ENCODE assay signal across 14 mouse cellular contexts in genomic region chr2:92273802-92274183, GRCm38 (mm10).
DNase-seq lines count a peak whose midpoint lies in the region; ATAC-seq and TF ChIP-seq lines count a peak whose summit lies in the region.
"Had no signal": no experiment of that assay in that cellular context is flagged by ENCODE, and none has a peak within 500 bp of the region (broad histone marks: within the 10 kb centered on the region; RNA-seq: fewer than 3 reads in every experiment).

No protein-coding gene starts in this region.

- H3K27me3 ChIP-seq in heart, postnatal 0 days (ENCODE audit: control insufficient read depth, insufficient read depth, low read length): no peaks in the 10 kb centered on the region
- no peaks in the 10 kb centered on the region for H3K27me3 ChIP-seq in CH12.LX (replicated peaks)

- no peak for TF ChIP-seq RAD21 in CH12.LX (IDR thresholded peaks at IDR 0.05; ENCODE audit: low read depth, low read length)

- no peak for TF ChIP-seq EP300 in heart, postnatal 0 days (IDR thresholded peaks at IDR 0.05; ENCODE audit: low read depth)
- no peak for TF ChIP-seq EP300 in CH12.LX (IDR thresholded peaks at IDR 0.05; ENCODE audit: low read length)

- H3K4me2 ChIP-seq in heart, postnatal 0 days (ENCODE audit: low read depth, low read length): peak overlapping the region; percentile 48
- peak overlapping the region; percentile 41; the same call in 1 of the 2 replicates for H3K4me2 ChIP-seq in CH12.LX (ENCODE audit: insufficient read depth, low read depth, poor library complexity, severe bottlenecking)

- peaks cover 7% of the 10 kb centered on the region for H3K4me1 ChIP-seq in heart, postnatal 0 days (ENCODE audit: control insufficient read depth, insufficient read depth)
- peaks cover 0 to 11% of the 10 kb centered on the region in 2 experiments; a peak in 1 of 4 replicates for H3K4me1 ChIP-seq in CH12.LX (ENCODE audit: control insufficient read depth in 1 of 2, insufficient read depth in 2 of 2)
- H3K4me1 ChIP-seq: hindbrain, embryonic 10.5 days had no signal

- intact Hi-C loops in heart, postnatal 10 days (cut with DNase I): no loop called here

- H3K36me3 ChIP-seq in heart, postnatal 0 days (replicated peaks; ENCODE audit: control insufficient read depth, insufficient read depth, low read length): no peaks in the 10 kb centered on the region
- peaks cover 0 to 23% of the 10 kb centered on the region in 2 experiments for H3K36me3 ChIP-seq in CH12.LX (replicated peaks in 1 of 2; ENCODE audit: control insufficient read depth in 1 of 2, insufficient read depth in 1 of 2, low read length in 1 of 2)

- no peak for TF ChIP-seq CTCF in heart, postnatal 0 days (IDR thresholded peaks at IDR 0.05; ENCODE audit: low read depth)
- TF ChIP-seq CTCF in CH12.LX (conservative IDR thresholded peaks at IDR 0.05 in 1 of 2, IDR thresholded peaks at IDR 0.05 in 1 of 2; ENCODE audit: low read depth in 2 of 2, low read length in 2 of 2): no peak

- peak overlapping the region; percentile 48; the same call in 1 of the 2 replicates for H3K27ac ChIP-seq in heart, postnatal 0 days (ENCODE audit: low read depth)
- H3K27ac ChIP-seq in CH12.LX (ENCODE audit: insufficient read depth, low read depth): no peak overlapping the region
- H3K27ac ChIP-seq: hindbrain, embryonic 10.5 days had no signal

- 0 out of 2 replicates have a peak, but pooled peaks have one; percentile 13 for ATAC-seq in frontal cortex, adult (ENCODE audit: low TSS enrichment)
- ATAC-seq in heart, postnatal 0 days (ENCODE audit: insufficient read depth, low read depth): no peak
- ATAC-seq in megakaryocyte progenitor cell, adult 5-6 weeks (replicated peaks; ENCODE audit: poor library complexity): peak; percentile 51; the same call in 1 of the 2 replicates
- ATAC-seq: liver, postnatal 0 days had no signal

- WGBS in heart, postnatal 0 days: 79% methylated on average over 4 of the region's 4 CpGs

- dilution Hi-C loops in CH12.LX (cut with MboI; ENCODE audit: extremely low pct_ligation_motif_present, extremely low pct_unique_long_range_greater_than_20kb, low sequenced_read_pairs): no loop called here

- TF ChIP-seq POLR2A in CH12.LX (IDR thresholded peaks at IDR 0.05; ENCODE audit: low read depth, low read length): no peak

- no peaks in the 10 kb centered on the region; the same call in 1 of the 2 replicates for H3K79me2 ChIP-seq in CH12.LX (replicated peaks; ENCODE audit: control insufficient read depth, extremely low read depth, insufficient read depth, poor library complexity, severe bottlenecking)

- no peaks in the 10 kb centered on the region for H3K9me3 ChIP-seq in heart, postnatal 0 days (replicated peaks; ENCODE audit: control insufficient read depth, low read length)
- no peaks in the 10 kb centered on the region for H3K9me3 ChIP-seq in CH12.LX (replicated peaks; ENCODE audit: low read length)
- H3K9me3 ChIP-seq: hindbrain, embryonic 10.5 days had no signal

- DNase-seq in frontal cortex, postnatal 25 days (ENCODE audit: low spot score in 2 of 2): no peak
- DNase-seq in heart, postnatal 0 days (ENCODE audit: low spot score): no peak
- DNase-seq in heart, postnatal 10 days: no peak
- DNase-seq in CH12.LX (ENCODE audit: extremely low read depth): no peak
- DNase-seq in T-cell, adult 2 months (ENCODE audit: low spot score): no peak
- DNase-seq: cerebellum, adult 9-11 months; kidney, adult 9 months; kidney, postnatal 4 days; liver; liver, postnatal 0 days had no signal

- 0 out of 2 replicates have a peak overlapping the region, but pooled peaks have one; percentile 11 for H3K4me3 ChIP-seq in heart, postnatal 0 days (ENCODE audit: low read depth, low read length)
- no peak overlapping the region for H3K4me3 ChIP-seq in CH12.LX (replicated peaks in 1 of 3; ENCODE audit: low read depth in 2 of 3, low read length in 2 of 3, poor library complexity in 1 of 3)
- H3K4me3 ChIP-seq: hindbrain, embryonic 10.5 days; myocyte had no signal

- H3K9ac ChIP-seq in heart, postnatal 0 days (replicated peaks; ENCODE audit: low read depth, low read length): 0 out of 2 replicates have a peak overlapping the region, but pooled peaks have one; percentile 9
- no peak overlapping the region for H3K9ac ChIP-seq in CH12.LX (ENCODE audit: insufficient read depth, low read depth)
- H3K9ac ChIP-seq: liver, postnatal 0 days had no signal

- in situ Hi-C loops in CH12.LX (cut with MboI; ENCODE audit: low pct_ligation_motif_present, low pct_unique_long_range_greater_than_20kb, low sequenced_read_pairs): no loop called here

TF ChIP-seq in CH12.LX, 34 proteins besides CTCF, POLR2A, EP300 and RAD21:
- TF ChIP-seq CHD1 (IDR thresholded peaks at IDR 0.05; ENCODE audit: low read depth, low read length) (no peak), GABPA (IDR thresholded peaks at IDR 0.05; ENCODE audit: insufficient replicate concordance, low read depth, low read length) (no peak), NELFE (IDR thresholded peaks at IDR 0.05; ENCODE audit: low read depth, low read length) (no peak), ZKSCAN1 (IDR thresholded peaks at IDR 0.05; ENCODE audit: borderline replicate concordance, low read depth, low read length) (no peak), MYC (IDR thresholded peaks at IDR 0.05; ENCODE audit: low read depth, low read length) (no peak), TCF12 (IDR thresholded peaks at IDR 0.05; ENCODE audit: low read depth, low read length) (no peak), NRF1 (IDR thresholded peaks at IDR 0.05; ENCODE audit: low read depth, low read length) (no peak), ELF1 (IDR thresholded peaks at IDR 0.05; ENCODE audit: low read depth, low read length) (no peak), ETS1 (conservative IDR thresholded peaks at IDR 0.05; ENCODE audit: low read depth, low read length) (no peak), USF2 (conservative IDR thresholded peaks at IDR 0.05; ENCODE audit: low read depth, low read length) (no peak), UBTF (IDR thresholded peaks at IDR 0.05; ENCODE audit: low read depth, low read length) (no peak), MAX (IDR thresholded peaks at IDR 0.05; ENCODE audit: low read length) (no peak), POLR2AphosphoS2 (IDR thresholded peaks at IDR 0.05; ENCODE audit: low read depth, low read length) (no peak)
